Mouse (Mus musculus) limb, embryonic 10.5 days (tissue): ENCODE data around the gene Ercc6. TPM values are rescaled to one million over a fixed set of nuclear protein-coding genes. Genes with fewer than 3 reads are reported as not detected.
A peak's percentile ranks its signal among the peaks of the same experiment; 100 is the strongest.

Experiments used
- DNase-seq: peaks from one replicate; pipeline ENCODE4 v3.0.0-alpha.2; 2017; ENCODE audit warnings: low spot score
- H3K27ac ChIP-seq: fragments of 300-500 bp; sonication (generic); 2 replicates; pipeline ENCODE4 v1.5.1; 2016; ENCODE audit warnings: mild to moderate bottlenecking
- H3K27me3 ChIP-seq: fragments of 300-500 bp; sonication (generic); 2 replicates; pipeline ENCODE4 v1.6.1; 2016; ENCODE audit warnings: low read depth, mild to moderate bottlenecking; ENCODE audit not compliant: poor library complexity, severe bottlenecking
- H3K36me3 ChIP-seq: fragments of 300-500 bp; sonication (generic); 2 replicates; pipeline ENCODE4 v1.6.1; 2016; ENCODE audit warnings: mild to moderate bottlenecking, moderate library complexity
- H3K4me1 ChIP-seq: fragments of 300-500 bp; sonication (generic); 2 replicates; pipeline ENCODE4 v1.6.1; 2016
- H3K4me3 ChIP-seq: fragments of 300-500 bp; sonication (generic); 2 replicates; pipeline ENCODE4 v1.5.1; 2016; ENCODE audit warnings: mild to moderate bottlenecking, moderate library complexity
- H3K9me3 ChIP-seq: fragments of 300-500 bp; sonication (generic); replicated peaks from 2 replicates; pipeline ENCODE4 v1.6.1; 2016; ENCODE audit warnings: mild to moderate bottlenecking
- WGBS: fragments of 180-500 bp; shearing (Covaris S2); methylation state at CpG from one replicate; pipeline ENCODE4 v1.1.7; 2016; 5-methylcytosine and 5-hydroxymethylcytosine counted together
- polyA plus RNA-seq: library from polyadenylated mRNA; unstranded; fragments of >200 nt; fragmentation: Nextera tagmentation; extraction: Ambion mirVana; gene quantifications from 2 replicates; pipeline ENCODE4 v1.2.1, GENCODE M21; 2016

Gene Ercc6
- polyA plus RNA-seq, 1 experiment from 2014 or later, result 31.4 TPM

DNA sequence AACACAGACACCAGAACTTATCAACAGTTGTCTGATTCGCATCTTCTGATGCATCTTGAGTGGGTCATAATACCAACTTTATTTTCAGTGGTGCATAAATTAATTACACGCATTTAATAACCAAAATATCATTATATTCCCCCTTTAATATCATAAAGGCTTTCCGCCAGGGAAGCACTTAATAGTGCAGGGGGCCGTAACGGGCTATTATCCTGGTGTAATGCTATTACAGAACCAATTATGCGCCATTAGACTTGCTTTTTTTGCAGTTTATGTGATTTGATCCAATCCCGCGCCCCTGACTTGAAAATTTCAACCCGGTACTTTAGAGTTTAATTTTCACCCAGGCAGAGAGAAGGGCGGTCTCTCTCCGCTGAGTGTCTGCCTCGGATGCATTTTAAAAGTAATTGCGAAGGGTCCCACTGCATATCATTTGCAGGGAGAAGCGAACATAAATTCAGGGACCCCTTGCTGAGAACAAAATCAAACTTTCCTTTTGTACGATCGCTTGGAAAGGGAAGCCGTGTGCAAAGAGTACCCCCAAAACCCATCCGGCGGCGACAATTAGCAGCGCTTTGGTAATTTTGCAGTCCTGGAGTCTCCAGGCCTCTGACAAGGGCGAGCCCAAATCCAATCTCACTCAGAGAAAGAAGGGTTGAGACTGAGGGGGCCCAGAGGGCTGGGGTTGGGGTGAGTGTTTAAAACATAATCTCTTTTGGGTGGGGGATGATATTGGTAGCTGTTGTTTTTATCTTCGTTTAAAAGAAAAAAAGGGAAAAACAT, 85.3 kb downstream of the Ercc6 start:
- Histone ChIP-seq H3K27me3 (peaks cover 100% of the 10 kb centered on the region), H3K4me1 (peaks cover 26% of the 10 kb centered on the region), H3K27ac (no peak overlapping the region), H3K36me3 (no peaks in the 10 kb centered on the region), H3K4me3 (no peak overlapping the region; the same call in 1 of the 2 replicates), H3K9me3 (no peaks in the 10 kb centered on the region)
- no peak for DNase-seq
- 6% methylated on average over 23 of the region's 23 CpGs for WGBS

DNA sequence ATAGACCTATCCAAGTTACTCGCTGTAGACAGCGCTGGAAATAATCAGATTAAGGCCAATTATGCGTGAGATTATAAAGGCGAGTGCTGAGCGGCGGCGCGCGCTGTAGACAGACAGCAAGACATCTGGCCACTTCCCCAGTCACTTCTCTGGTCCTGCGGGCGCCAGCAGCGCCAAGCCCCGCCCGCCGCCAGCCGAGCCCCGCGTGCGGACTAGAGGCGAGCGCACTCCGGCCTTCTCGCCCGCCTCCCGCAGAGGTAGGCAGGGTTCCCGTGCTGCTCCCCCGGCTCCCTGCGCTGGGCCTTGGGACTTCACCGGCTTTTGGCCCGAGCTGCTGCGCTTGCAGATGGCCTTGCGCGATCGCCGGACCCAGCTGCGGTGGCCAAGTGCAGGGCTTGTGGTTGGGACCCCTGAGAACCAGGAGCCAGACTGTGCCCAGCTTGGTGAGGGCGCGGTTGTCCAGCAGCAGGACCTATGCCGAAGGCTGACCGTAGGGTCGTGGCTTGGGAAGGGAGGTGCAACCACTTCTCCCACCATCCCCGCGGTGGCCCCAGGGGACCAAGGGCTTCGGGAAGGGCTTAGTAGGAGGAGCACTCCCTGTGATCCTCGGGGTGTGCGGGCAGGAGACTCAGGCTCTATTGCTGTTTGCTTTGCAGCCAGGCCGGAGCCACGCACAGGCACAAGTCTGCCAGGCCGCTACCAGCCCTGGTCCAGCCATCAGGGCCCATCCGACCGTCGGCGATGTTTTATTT, 86.1 kb downstream of the Ercc6 start, which contains the start of gene Prrxl1:
TSS of gene Prrxl1 (plus strand) at position 118 of the 752 bp plus-strand sequence.
- Histone ChIP-seq H3K36me3 (no peaks in the 10 kb centered on the region), H3K27me3 (peaks cover 100% of the 10 kb centered on the region), H3K9me3 (no peaks in the 10 kb centered on the region), H3K4me1 (peaks cover 26% of the 10 kb centered on the region), H3K4me3 (peak within 1 kb of the TSS; percentile 35), H3K27ac (no peak within 1 kb of the TSS)
- DNase-seq, result peak; percentile 56
- under 1% methylated on average over 53 of the region's 53 CpGs for WGBS

DNA sequence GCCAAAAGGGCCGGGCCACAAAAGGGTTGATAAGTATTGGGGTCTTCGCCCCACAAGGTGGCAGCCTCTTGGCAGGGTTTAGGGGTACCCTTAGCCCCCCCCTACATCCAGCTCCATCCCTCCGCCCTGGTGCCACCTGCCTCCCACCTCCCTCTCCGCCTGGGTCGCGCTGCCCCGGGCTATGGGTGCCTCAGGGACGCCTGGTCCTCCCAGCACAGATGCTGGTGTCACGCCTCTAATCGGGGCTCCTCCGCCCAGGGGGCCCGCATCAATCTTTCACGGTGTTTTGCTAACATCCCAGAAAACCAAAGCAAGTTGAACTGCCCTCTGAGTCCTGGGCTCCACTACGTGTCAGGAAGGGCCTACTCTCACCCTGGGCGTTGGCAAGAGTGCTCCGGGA, 86.8 kb downstream of the Ercc6 start:
- DNase-seq, result no peak
- peaks cover 26% of the 10 kb centered on the region for H3K4me1 ChIP-seq
- 3% methylated on average over 16 of the region's 16 CpGs for WGBS
- no peak overlapping the region for H3K27ac ChIP-seq
- no peaks in the 10 kb centered on the region for H3K36me3 ChIP-seq
- H3K9me3 ChIP-seq, result no peaks in the 10 kb centered on the region
- H3K4me3 ChIP-seq, result no peak overlapping the region
- H3K27me3 ChIP-seq, result peaks cover 98% of the 10 kb centered on the region

DNA sequence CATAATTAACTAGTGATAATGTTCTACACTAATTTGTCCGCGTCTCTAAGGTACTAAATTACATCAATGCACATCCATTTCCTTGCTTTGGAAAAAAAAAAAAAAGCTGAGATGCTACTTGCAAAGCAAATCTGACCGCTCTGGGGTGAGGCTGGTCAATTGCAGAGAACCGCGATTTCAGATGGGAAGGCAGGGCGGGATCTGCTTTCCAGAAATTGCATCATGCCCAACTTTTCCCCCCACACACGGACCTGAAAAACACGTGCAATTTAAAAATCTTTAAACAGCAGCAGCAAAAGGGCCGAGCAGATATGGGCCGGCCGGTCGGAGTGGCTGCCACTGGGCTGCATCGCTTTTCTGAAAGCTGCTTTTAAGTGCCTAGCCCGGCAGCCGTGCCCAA, 92.2 kb downstream of the Ercc6 start:
- Histone ChIP-seq H3K4me3 (no peak overlapping the region), H3K27me3 (peaks cover 68% of the 10 kb centered on the region), H3K4me1 (no peaks in the 10 kb centered on the region), H3K27ac (no peak overlapping the region), H3K36me3 (no peaks in the 10 kb centered on the region), H3K9me3 (no peaks in the 10 kb centered on the region)
- no peak for DNase-seq
- 62% methylated on average over 15 of the region's 15 CpGs for WGBS

DNA sequence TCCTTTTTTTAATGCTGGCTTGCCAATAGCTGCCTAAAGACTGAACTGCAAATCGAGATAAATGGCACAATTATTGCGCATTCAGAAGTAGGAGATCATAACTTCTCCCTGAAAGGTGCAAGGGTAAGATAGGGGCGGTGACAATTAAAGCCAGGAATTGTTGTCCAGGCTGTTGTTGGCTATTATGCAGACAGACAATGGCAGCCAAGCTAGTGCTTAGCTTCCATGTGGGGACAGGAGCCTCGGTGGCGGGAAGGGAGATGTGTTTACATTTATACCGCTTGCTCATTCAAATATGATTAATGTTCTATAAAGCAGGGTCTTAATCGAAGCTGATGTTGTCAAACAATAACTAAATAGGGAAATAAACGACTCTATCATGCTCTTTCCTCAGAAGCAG, 93.0 kb downstream of the Ercc6 start:
- 87% methylated on average over 8 of the region's 8 CpGs for WGBS
- Histone ChIP-seq H3K36me3 (no peaks in the 10 kb centered on the region), H3K4me1 (no peaks in the 10 kb centered on the region), H3K27me3 (peaks cover 60% of the 10 kb centered on the region), H3K4me3 (no peak overlapping the region), H3K27ac (no peak overlapping the region), H3K9me3 (no peaks in the 10 kb centered on the region)
- no peak for DNase-seq

DNA sequence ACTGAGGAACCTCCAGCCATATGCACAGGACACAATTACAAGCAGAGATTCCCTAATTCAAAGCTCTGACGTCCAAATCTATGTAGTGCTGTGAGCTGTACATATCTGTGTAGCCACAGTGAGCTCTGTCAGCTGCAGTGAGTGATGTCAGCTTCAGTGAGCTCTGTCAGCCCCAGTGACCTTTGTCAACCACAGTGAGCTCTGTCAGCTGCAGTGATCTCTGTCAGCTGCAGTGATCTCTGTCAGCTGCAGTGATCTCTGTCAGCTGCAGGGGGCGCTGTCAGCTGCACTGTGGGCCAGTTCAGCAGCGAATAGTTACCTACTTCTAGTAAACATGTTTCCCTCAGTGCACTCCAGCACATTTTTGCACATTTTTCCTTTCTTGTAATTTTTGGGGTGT, 96.1 kb downstream of the Ercc6 start:
- peak; percentile 44 for DNase-seq
- WGBS, result 29% methylated on average over 3 of the region's 3 CpGs
- Histone ChIP-seq H3K27ac (no peak overlapping the region), H3K4me3 (no peak overlapping the region), H3K4me1 (no peaks in the 10 kb centered on the region), H3K9me3 (no peaks in the 10 kb centered on the region), H3K36me3 (no peaks in the 10 kb centered on the region), H3K27me3 (peaks cover 29% of the 10 kb centered on the region)

DNA sequence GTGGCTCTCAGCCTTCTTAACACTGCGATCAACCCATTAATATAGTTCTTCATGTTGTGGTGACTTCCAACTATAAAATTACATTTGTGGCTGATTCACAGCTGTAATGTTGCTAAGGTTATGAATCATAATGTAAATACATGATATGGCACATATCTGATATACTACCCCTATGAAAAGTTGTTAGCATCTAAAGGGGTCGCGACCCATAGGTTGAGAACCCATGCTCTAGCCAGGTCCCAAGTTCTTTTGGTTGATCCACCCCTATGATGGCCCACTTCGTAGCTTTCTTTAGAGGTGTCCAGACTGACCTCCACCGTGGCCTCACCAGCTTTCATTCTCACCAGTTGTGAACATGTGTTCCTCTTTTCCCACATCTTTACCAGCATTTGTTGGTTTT, 103.9 kb downstream of the Ercc6 start:
- H3K9me3 ChIP-seq, result no peaks in the 10 kb centered on the region
- H3K36me3 ChIP-seq, result no peaks in the 10 kb centered on the region
- no peaks in the 10 kb centered on the region for H3K27me3 ChIP-seq
- H3K4me3 ChIP-seq, result no peak overlapping the region
- 89% methylated on average over 5 of the region's 5 CpGs for WGBS
- H3K4me1 ChIP-seq, result no peaks in the 10 kb centered on the region
- no peak for DNase-seq
- H3K27ac ChIP-seq, result no peak overlapping the region

DNA sequence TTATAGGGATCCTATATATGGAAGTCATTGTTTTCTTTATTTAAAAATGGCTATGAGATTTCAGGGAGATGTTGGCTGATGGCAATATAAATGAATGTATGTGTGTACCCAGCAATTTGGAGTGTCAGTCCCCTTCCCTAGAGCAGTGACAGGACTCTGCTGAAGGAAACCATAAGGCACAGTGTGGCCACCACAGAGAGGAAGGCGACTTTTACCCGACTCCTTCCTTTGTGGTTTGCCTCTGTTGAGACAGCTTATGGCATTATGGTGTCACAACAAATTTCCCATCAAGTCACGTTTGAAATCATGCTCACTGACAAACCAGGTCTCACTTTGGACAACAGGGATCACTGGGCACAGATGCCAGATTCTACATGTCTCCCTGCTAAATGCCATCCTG, 110.9 kb downstream of the Ercc6 start:
- Histone ChIP-seq H3K27me3 (0 out of 2 replicates have a peak, but pooled peaks cover under 1% of the 10 kb centered on the region), H3K27ac (no peak overlapping the region), H3K4me1 (peaks cover 4% of the 10 kb centered on the region; the same call in 1 of the 2 replicates), H3K9me3 (no peaks in the 10 kb centered on the region), H3K36me3 (no peaks in the 10 kb centered on the region), H3K4me3 (no peak overlapping the region)
- 83% methylated on average over 3 of the region's 3 CpGs for WGBS
- no peak for DNase-seq

DNA sequence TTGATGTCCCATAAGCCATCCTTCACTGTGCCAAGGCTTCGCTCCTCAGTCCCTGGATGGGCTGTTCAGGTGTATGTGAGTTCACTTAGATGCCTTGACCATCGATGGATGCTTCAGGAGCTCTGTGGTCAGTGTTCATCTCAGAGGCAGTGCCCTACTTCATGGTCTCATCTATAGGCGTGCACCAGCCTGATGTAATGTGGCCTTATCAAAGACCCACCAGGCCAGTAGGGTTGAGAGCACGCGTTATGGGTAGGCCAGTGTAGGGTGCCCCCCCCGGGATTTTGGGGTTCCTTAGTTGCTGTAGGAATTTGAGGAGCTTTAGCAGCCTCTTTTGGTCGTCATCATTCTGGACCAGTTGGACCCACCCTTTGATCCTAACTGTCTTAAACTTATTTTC, 111.5 kb downstream of the Ercc6 start:
- no peak for DNase-seq

DNA sequence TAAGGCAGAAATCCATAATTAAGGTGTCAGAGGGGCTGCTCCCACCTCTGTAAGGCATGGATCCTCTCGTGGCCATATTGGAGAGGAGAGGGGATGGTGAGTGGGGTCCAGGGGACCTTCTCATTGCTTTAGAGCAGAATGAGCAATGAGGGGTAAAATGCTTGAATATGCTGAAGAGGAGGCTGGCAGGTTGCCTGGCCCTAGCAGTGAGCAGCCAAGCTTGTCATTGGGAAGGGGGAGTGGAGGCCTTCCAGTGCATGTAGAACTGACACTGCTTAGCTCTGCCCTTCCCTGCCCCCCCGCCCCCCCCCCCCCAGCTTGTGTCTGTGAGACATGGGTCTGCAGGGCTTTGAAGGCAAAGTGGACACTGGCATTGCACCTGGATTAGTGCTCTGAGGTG, 114.0 kb downstream of the Ercc6 start:
- Histone ChIP-seq H3K4me3 (no peak overlapping the region), H3K36me3 (no peaks in the 10 kb centered on the region), H3K27me3 (0 out of 2 replicates have a peak, but pooled peaks cover 5% of the 10 kb centered on the region), H3K27ac (no peak overlapping the region), H3K9me3 (no peaks in the 10 kb centered on the region), H3K4me1 (peaks cover 4% of the 10 kb centered on the region; the same call in 1 of the 2 replicates)
- no peak for DNase-seq
- WGBS, result 58% methylated on average over 2 of the region's 2 CpGs

More for the DNA sequence above, 111.5 kb downstream of the Ercc6 start:
- Histone ChIP-seq H3K4me1 (peaks cover 4% of the 10 kb centered on the region; the same call in 1 of the 2 replicates), H3K4me3 (no peak overlapping the region), H3K27ac (no peak overlapping the region), H3K9me3 (no peaks in the 10 kb centered on the region), H3K36me3 (no peaks in the 10 kb centered on the region), H3K27me3 (0 out of 2 replicates have a peak, but pooled peaks cover 5% of the 10 kb centered on the region)
- WGBS, result 86% methylated on average over 7 of the region's 7 CpGs

DNA sequence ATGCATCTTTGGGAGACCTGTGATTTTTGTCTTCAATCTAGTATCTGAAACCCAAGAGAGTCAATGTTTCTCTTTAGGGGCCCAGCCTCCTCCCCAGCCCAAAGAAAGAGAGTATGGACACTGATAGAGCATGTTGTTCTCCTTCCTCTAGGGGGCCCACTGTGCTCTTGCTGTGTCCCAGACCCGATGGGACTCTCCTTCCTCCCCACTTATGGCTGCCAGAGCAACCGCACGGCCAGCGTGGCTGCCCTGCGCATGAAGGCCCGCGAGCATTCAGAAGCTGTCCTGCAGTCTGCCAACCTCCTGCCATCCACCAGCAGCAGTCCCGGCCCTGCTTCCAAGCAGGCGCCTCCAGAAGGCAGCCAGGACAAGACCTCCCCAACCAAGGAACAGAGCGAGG, 115.3 kb downstream of the Ercc6 start:
- no peak for DNase-seq
- H3K4me1 ChIP-seq, result peaks cover 4% of the 10 kb centered on the region; the same call in 1 of the 2 replicates
- H3K9me3 ChIP-seq, result no peaks in the 10 kb centered on the region
- no peak overlapping the region; the same call in 1 of the 2 replicates for H3K4me3 ChIP-seq
- H3K27ac ChIP-seq, result no peak overlapping the region
- 0 out of 2 replicates have a peak, but pooled peaks cover 5% of the 10 kb centered on the region for H3K27me3 ChIP-seq
- no peaks in the 10 kb centered on the region for H3K36me3 ChIP-seq
- 40% methylated on average over 10 of the region's 10 CpGs for WGBS
